ENCODE assay signal across 26 mouse cellular contexts in the genomic region with DNA sequence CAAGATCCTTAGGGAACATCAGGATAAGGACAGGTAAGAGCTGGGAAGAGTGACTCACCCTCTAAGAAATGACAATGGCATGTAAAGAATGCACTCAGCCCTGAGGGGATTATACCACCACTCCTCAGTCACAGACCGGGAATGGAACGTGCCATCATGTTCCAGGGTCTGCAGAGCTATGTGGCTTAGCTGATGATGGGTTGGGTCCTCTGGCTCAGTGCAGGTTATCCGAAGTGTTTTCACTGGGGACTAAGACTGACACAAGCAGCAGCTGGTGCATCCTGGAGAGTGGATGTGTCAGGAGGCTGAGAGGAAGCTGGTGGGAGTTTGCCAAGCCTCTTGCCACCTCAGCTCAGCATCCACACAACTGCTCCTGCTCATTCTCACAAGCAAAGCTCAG. TPM values are rescaled to one million over a fixed set of nuclear protein-coding genes. Genes with fewer than 3 reads are reported as not detected.
A peak's percentile ranks its signal among the peaks of the same experiment; 100 is the strongest.
DNase-seq lines count a peak whose midpoint lies in the region; ATAC-seq lines count a peak whose summit lies in the region.
"Had no signal": no experiment of that assay in that cellular context is flagged by ENCODE, and none has a peak within 500 bp of the region (broad histone marks: within the 10 kb centered on the region; RNA-seq: fewer than 3 reads in every experiment).

No protein-coding gene starts in this region.

- no peak for ATAC-seq in heart, embryonic 11.5 days (replicated peaks; ENCODE audit: insufficient number of reproducible peaks, low FRiP score, low TSS enrichment)
- ATAC-seq in heart, embryonic 12.5 days (ENCODE audit: insufficient number of reproducible peaks, low FRiP score): no peak
- ATAC-seq: forebrain, postnatal 0 days; hindbrain, postnatal 0 days; intestine, embryonic 15.5 days; midbrain, embryonic 15.5 days had no signal

- H3K4me2 ChIP-seq in heart, embryonic 11.5 days: no peak overlapping the region
- no peak overlapping the region for H3K4me2 ChIP-seq in heart, embryonic 12.5 days
- H3K4me2 ChIP-seq: embryonic facial prominence, embryonic 12.5 days; heart, embryonic 15.5 days; hindbrain, embryonic 12.5 days; intestine, embryonic 15.5 days; limb, embryonic 13.5 days; liver, embryonic 11.5 days; midbrain, embryonic 15.5 days had no signal

- H3K4me1 ChIP-seq in heart, embryonic 11.5 days (ENCODE audit: control insufficient read depth, insufficient read depth, low read length): peaks cover 19% of the 10 kb centered on the region
- H3K4me1 ChIP-seq in heart, embryonic 12.5 days (replicated peaks): peaks cover 65% of the 10 kb centered on the region

- H3K9me3 ChIP-seq in heart, embryonic 11.5 days (replicated peaks; ENCODE audit: control insufficient read depth, low read length): no peaks in the 10 kb centered on the region
- H3K9me3 ChIP-seq in heart, embryonic 12.5 days (replicated peaks): no peaks in the 10 kb centered on the region
- H3K9me3 ChIP-seq: embryonic facial prominence, embryonic 12.5 days; forebrain, embryonic 10.5 days; heart, embryonic 15.5 days; hindbrain, embryonic 12.5 days; intestine, embryonic 15.5 days; limb, embryonic 13.5 days; midbrain, embryonic 15.5 days had no signal

- DNase-seq in 3134 (ENCODE audit: extremely low read depth, insufficient read length, low spot score) (peak; percentile 35), ES-CJ7 (ENCODE audit: low read depth, low spot score) (peak; percentile 28), ZHBTc4 (ENCODE audit: low read depth, low spot score) (peak; percentile 70)
- DNase-seq in urinary bladder, postnatal 36 days (ENCODE audit: low spot score in 2 of 2): no peak
- no peak for DNase-seq in thymus, postnatal 14 days
- DNase-seq: adrenal gland, postnatal 10 days; B cell, adult 2 months; cerebellum, adult 11 months; cerebellum, postnatal 36 days; forebrain, postnatal 0 days; kidney, adult 2 months; kidney, postnatal 4 days; lung, postnatal 10 days had no signal

- no peak overlapping the region for H3K27ac ChIP-seq in heart, embryonic 11.5 days (ENCODE audit: low read depth, low read length)
- no peak overlapping the region for H3K27ac ChIP-seq in heart, embryonic 12.5 days (ENCODE audit: poor library complexity, severe bottlenecking)
- H3K27ac ChIP-seq: embryonic facial prominence, embryonic 12.5 days; forebrain, embryonic 10.5 days; heart, embryonic 15.5 days; hindbrain, embryonic 12.5 days; hindbrain, postnatal 0 days; intestine, embryonic 15.5 days; kidney, postnatal 0 days; limb, embryonic 13.5 days; midbrain, embryonic 15.5 days had no signal

- no peaks in the 10 kb centered on the region for H3K36me3 ChIP-seq in heart, embryonic 11.5 days (ENCODE audit: control insufficient read depth, insufficient read depth, low read length)
- no peaks in the 10 kb centered on the region for H3K36me3 ChIP-seq in heart, embryonic 12.5 days
- H3K36me3 ChIP-seq: embryonic facial prominence, embryonic 12.5 days; heart, embryonic 15.5 days; intestine, embryonic 15.5 days; limb, embryonic 13.5 days had no signal

- 42% methylated on average over 3 of the region's 3 CpGs for WGBS in heart, embryonic 11.5 days (ENCODE audit: insufficient replicate concordance)
- WGBS in heart, embryonic 12.5 days: 27% methylated on average over 3 of the region's 3 CpGs

- H3K27me3 ChIP-seq in heart, embryonic 11.5 days (ENCODE audit: control insufficient read depth, insufficient read depth, low read length): no peaks in the 10 kb centered on the region
- H3K27me3 ChIP-seq in heart, embryonic 12.5 days (replicated peaks): no peaks in the 10 kb centered on the region
- H3K27me3 ChIP-seq: CH12.LX; embryonic facial prominence, embryonic 12.5 days; heart, embryonic 15.5 days; hindbrain, embryonic 12.5 days; intestine, embryonic 15.5 days; limb, embryonic 13.5 days; midbrain, embryonic 15.5 days had no signal

- no peak overlapping the region for H3K4me3 ChIP-seq in heart, embryonic 11.5 days (ENCODE audit: low read depth, low read length)
- no peak overlapping the region for H3K4me3 ChIP-seq in heart, embryonic 12.5 days
- H3K4me3 ChIP-seq: embryonic facial prominence, embryonic 12.5 days; forebrain, embryonic 10.5 days; heart, embryonic 15.5 days; hindbrain, embryonic 12.5 days; intestine, embryonic 15.5 days; limb, embryonic 13.5 days; midbrain, embryonic 15.5 days had no signal

- H3K9ac ChIP-seq in heart, embryonic 11.5 days (ENCODE audit: low read depth, low read length): 0 out of 2 replicates have a peak overlapping the region, but pooled peaks have one; percentile 3
- no peak overlapping the region for H3K9ac ChIP-seq in heart, embryonic 12.5 days
- H3K9ac ChIP-seq: embryonic facial prominence, embryonic 12.5 days; forebrain, postnatal 0 days; heart, embryonic 15.5 days; hindbrain, embryonic 12.5 days; intestine, embryonic 15.5 days; limb, embryonic 13.5 days; midbrain, embryonic 15.5 days had no signal

RNA-seq across cellular contexts. Expression of a gene that starts 50.7 kb away (rescaled TPM):
- 6.5 and 6.6 TPM in 2 replicates for polyA plus RNA-seq in heart, embryonic 11.5 days (2014; fragmentation: Nextera tagmentation; extraction: Ambion mirVana)
- polyA plus RNA-seq in heart, embryonic 12.5 days (2016; fragmentation: Nextera tagmentation; extraction: Ambion mirVana): 5.4 and 6.3 TPM in 2 replicates

Comparison
In these comparisons a context has a peak if more than half of its experiments do, and no peak if none do; other contexts are left out.
1. DNase-seq: peak in 3134 (single experiment), ES-CJ7 (single experiment) and ZHBTc4 (single experiment); none in urinary bladder, postnatal 36 days (0 of 2) and thymus, postnatal 14 days (single experiment).